Mouse (Mus musculus) C2C12 (cell line): ENCODE data around the gene Wfs1. TPM values are rescaled to one million over a fixed set of nuclear protein-coding genes. Genes with fewer than 3 reads are reported as not detected.

Experiments used
- H3K27me3 ChIP-seq: one replicate; pipeline ENCODE4 v1.6.1; 2011; ENCODE audit not compliant: control insufficient read depth, insufficient read depth, insufficient read length
- H3K36me3 ChIP-seq: one replicate; pipeline ENCODE4 v1.6.1; 2011; ENCODE audit not compliant: control insufficient read depth, insufficient read depth
- H3K4me3 ChIP-seq: one replicate; pipeline ENCODE4 v1.5.1; 2011; ENCODE audit warnings: mild to moderate bottlenecking, control low read depth; ENCODE audit not compliant: poor library complexity, insufficient read depth, severe bottlenecking
- H3K79me2 ChIP-seq: one replicate; pipeline ENCODE4 v1.6.1; 2011; ENCODE audit not compliant: control insufficient read depth, insufficient read depth
- H3K79me3 ChIP-seq: one replicate; pipeline ENCODE4 v1.6.1; 2011; ENCODE audit warnings: low read depth, control low read depth
- H3ac ChIP-seq: one replicate; pipeline ENCODE3; 2011; ENCODE audit warnings: low read depth; ENCODE audit not compliant: control insufficient read depth, insufficient read length
- CEBPB ChIP-seq: IDR thresholded peaks from one replicate; pipeline ENCODE4 v1.6.1; 2011; ENCODE audit warnings: low read depth, mild to moderate bottlenecking, control low read depth, moderate library complexity
- CTCF ChIP-seq: IDR thresholded peaks from one replicate; pipeline ENCODE4 v1.5.1; 2011; ENCODE audit not compliant: control insufficient read depth, insufficient read depth, insufficient read length
- FOSL1 ChIP-seq: IDR thresholded peaks from one replicate; pipeline ENCODE4 v1.8.0; 2011; ENCODE audit warnings: mild to moderate bottlenecking, low read length; ENCODE audit not compliant: poor library complexity, insufficient read depth, severe bottlenecking
- MAX ChIP-seq: IDR thresholded peaks from one replicate; pipeline ENCODE4 v1.6.1; 2011; ENCODE audit warnings: mild to moderate bottlenecking, control low read depth
- MYOD1 ChIP-seq: IDR thresholded peaks from one replicate; pipeline ENCODE4 v1.6.1; 2011; ENCODE audit warnings: low read depth; ENCODE audit not compliant: control insufficient read depth, insufficient read length
- MYOG ChIP-seq: IDR thresholded peaks from one replicate; pipeline ENCODE4 v1.6.1; 2011; ENCODE audit not compliant: control insufficient read depth, insufficient read length; ENCODE audit errors: extremely low read depth
- USF1 ChIP-seq: IDR thresholded peaks from one replicate; pipeline ENCODE4 v1.6.1; 2011; ENCODE audit warnings: low read depth, mild to moderate bottlenecking, control low read depth, moderate library complexity
- long read RNA-seq, 2 experiments: library from polyadenylated mRNA; unstranded; transcript quantifications; one replicate each; pipeline ENCODE4 v2.0.0; 2019 to 2020
- polyA plus RNA-seq: library from polyadenylated mRNA; unstranded; fragments of >200 nt; fragmentation: generic; extraction: Trizol; gene quantifications from one replicate; pipeline ENCODE4 v1.2.1, GENCODE M21; 2012; ENCODE audit warnings: missing spikeins

Wfs1 gene
- 16.2 TPM for polyA plus RNA-seq
- long read RNA-seq, experiment 1, transcript Wfs1-201 (8 exons, 3,787 nt), result major isoform, 13 of 23 reads
- long read RNA-seq, experiment 1, partial matches to known transcripts, result 0 of 23 reads
- long read RNA-seq, experiment 1, other reads (novel, unspliced or antisense), result 10 of 23 reads
- long read RNA-seq, experiment 2, transcript Wfs1-201 (8 exons, 3,787 nt), result major isoform, 120 of 144 reads
- long read RNA-seq, experiment 2, partial matches to known transcripts, result 17 of 144 reads
- long read RNA-seq, experiment 2, other reads (novel, unspliced or antisense), result 7 of 144 reads

GRCm38 (mm10) chr5:36988781-36989624, at the start of gene Wfs1:
Gene Wfs1, minus strand, starts transcription at chr5:36989205.
- peak within 1 kb of the TSS; percentile 51 for H3K4me3 ChIP-seq
- no peaks in the 10 kb centered on the region for H3K36me3 ChIP-seq
- H3K27me3 ChIP-seq, result no peaks in the 10 kb centered on the region
- TF ChIP-seq USF1 (no peak), MYOG (no peak), MAX (no peak), MYOD1 (no peak), CTCF (no peak), CEBPB (no peak), FOSL1 (no peak)
- peaks cover 2% of the 10 kb centered on the region for H3K79me3 ChIP-seq
- no peaks in the 10 kb centered on the region for H3K79me2 ChIP-seq
- peak within 1 kb of the TSS; percentile 55 for H3ac ChIP-seq

- Histone ChIP-seq H3K36me3 (no peaks in the 10 kb centered on the region), H3K27me3 (peaks cover 38% of the 10 kb centered on the region), H3K79me2 (no peaks in the 10 kb centered on the region), H3K79me3 (no peaks in the 10 kb centered on the region), H3K4me3 (no peak overlapping the region), H3ac (no peak overlapping the region)
- no peak for TF ChIP-seq FOSL1
- TF ChIP-seq MYOG, result no peak
- no peak for TF ChIP-seq CEBPB
- no peak for TF ChIP-seq MYOD1
- TF ChIP-seq MAX, result no peak
- TF ChIP-seq CTCF, result no peak
- no peak for TF ChIP-seq USF1
These were observed 47.9 kb upstream of the Wfs1 start for GRCm38 (mm10) chr5:37036884-37037283.

- H3K36me3 ChIP-seq, result no peaks in the 10 kb centered on the region
- no peak overlapping the region for H3K4me3 ChIP-seq
- no peak overlapping the region for H3ac ChIP-seq
- TF ChIP-seq MYOD1, result no peak
- no peak for TF ChIP-seq MYOG
- no peak for TF ChIP-seq FOSL1
- TF ChIP-seq CEBPB, result no peak
- TF ChIP-seq MAX, result no peak
- no peak for TF ChIP-seq USF1
- TF ChIP-seq CTCF, result no peak
- no peaks in the 10 kb centered on the region for H3K79me3 ChIP-seq
- peaks cover 40% of the 10 kb centered on the region for H3K27me3 ChIP-seq
- no peaks in the 10 kb centered on the region for H3K79me2 ChIP-seq
These were observed 46.9 kb upstream of the Wfs1 start for GRCm38 (mm10) chr5:37035896-37036295.

- Histone ChIP-seq H3ac (no peak overlapping the region), H3K36me3 (no peaks in the 10 kb centered on the region), H3K79me2 (no peaks in the 10 kb centered on the region), H3K4me3 (no peak overlapping the region), H3K79me3 (no peaks in the 10 kb centered on the region), H3K27me3 (peaks cover 43% of the 10 kb centered on the region)
- TF ChIP-seq CEBPB (no peak), FOSL1 (no peak), USF1 (no peak), CTCF (no peak), MYOG (no peak), MYOD1 (no peak), MAX (no peak)
These were observed 46.2 kb upstream of the Wfs1 start for GRCm38 (mm10) chr5:37035192-37035591.

- no peaks in the 10 kb centered on the region for H3K79me3 ChIP-seq
- H3K27me3 ChIP-seq, result peaks cover 57% of the 10 kb centered on the region
- no peak overlapping the region for H3ac ChIP-seq
- no peaks in the 10 kb centered on the region for H3K79me2 ChIP-seq
- no peaks in the 10 kb centered on the region for H3K36me3 ChIP-seq
- TF ChIP-seq MAX (no peak), USF1 (peak; percentile 24)
- H3K4me3 ChIP-seq, result no peak overlapping the region
These were observed 41.7 kb upstream of the Wfs1 start for GRCm38 (mm10) chr5:37030753-37031152.
